ENCODE assay signal across 25 mouse cellular contexts in genomic region chr16:74649207-74649606, GRCm38 (mm10).
DNase-seq lines count a peak whose midpoint lies in the region; ATAC-seq and TF ChIP-seq lines count a peak whose summit lies in the region.
"Had no signal": no experiment of that assay in that cellular context is flagged by ENCODE, and none has a peak within 500 bp of the region (broad histone marks: within the 10 kb centered on the region; RNA-seq: fewer than 3 reads in every experiment).

No protein-coding gene starts in this region.

- TF ChIP-seq POLR2A in kidney, adult 2 months (IDR thresholded peaks at IDR 0.05; ENCODE audit: low read depth, low read length) = no peak
- TF ChIP-seq POLR2A in liver, adult 2 months (IDR thresholded peaks at IDR 0.05; ENCODE audit: extremely low read depth, insufficient read depth, low read length) = no peak

- WGBS in kidney, adult 2 months = 69% methylated on average over 2 of the region's 2 CpGs
- WGBS in kidney, embryonic 14.5 days = 83% methylated on average over 2 of the region's 2 CpGs
- WGBS in liver, adult 2 months = 14% methylated on average over 2 of the region's 2 CpGs
- WGBS in liver, embryonic 11.5 days = 67% methylated on average over 2 of the region's 2 CpGs
- 48% methylated on average over 2 of the region's 2 CpGs for WGBS in liver, embryonic 14.5 days (ENCODE audit: insufficient replicate concordance)
- 48% methylated on average over 2 of the region's 2 CpGs for WGBS in liver, postnatal 0 days (ENCODE audit: insufficient replicate concordance)

- no peak overlapping the region for H3K4me3 ChIP-seq in kidney, adult 2 months (ENCODE audit: insufficient read depth, low read depth, low read length)
- no peak overlapping the region for H3K4me3 ChIP-seq in kidney, embryonic 14.5 days (ENCODE audit: low read length)
- H3K4me3 ChIP-seq in liver, adult 2 months (ENCODE audit: insufficient read depth, low read depth, low read length) = no peak overlapping the region
- H3K4me3 ChIP-seq in liver, embryonic 11.5 days (ENCODE audit: low read depth, low read length) = no peak overlapping the region
- H3K4me3 ChIP-seq in liver, embryonic 14.5 days (ENCODE audit: insufficient read depth in 1 of 2, low read depth in 2 of 2, low read length in 2 of 2) = no peak overlapping the region
- H3K4me3 ChIP-seq in liver, postnatal 0 days (ENCODE audit: low read depth, low read length) = no peak overlapping the region
- H3K4me3 ChIP-seq: embryonic facial prominence, embryonic 10.5 days; embryonic facial prominence, embryonic 12.5 days; forebrain, embryonic 12.5 days had no signal

- no peak overlapping the region for H3K4me2 ChIP-seq in kidney, embryonic 14.5 days (replicated peaks; ENCODE audit: low read depth, low read length)
- H3K4me2 ChIP-seq in liver, embryonic 11.5 days = no peak overlapping the region
- H3K4me2 ChIP-seq in liver, embryonic 14.5 days (ENCODE audit: low read depth) = no peak overlapping the region
- no peak overlapping the region for H3K4me2 ChIP-seq in liver, postnatal 0 days (ENCODE audit: low read depth, low read length)
- H3K4me2 ChIP-seq: embryonic facial prominence, embryonic 12.5 days; forebrain, embryonic 12.5 days had no signal

- TF ChIP-seq CTCF in kidney, adult 2 months (conservative IDR thresholded peaks at IDR 0.05; ENCODE audit: insufficient read depth, insufficient read length, low read depth, low read length) = no peak
- TF ChIP-seq CTCF in liver, adult 2 months (IDR thresholded peaks at IDR 0.05; ENCODE audit: low read depth, low read length) = no peak
- no peak for TF ChIP-seq CTCF in liver, embryonic 14.5 days (IDR thresholded peaks at IDR 0.05; ENCODE audit: low read depth)
- no peak for TF ChIP-seq CTCF in liver, postnatal 0 days (IDR thresholded peaks at IDR 0.05; ENCODE audit: low read depth)

- peak; percentile 4 for DNase-seq in kidney, adult 2 months
- DNase-seq in liver, adult 2 months (ENCODE audit: extremely low read depth, low read depth, low spot score) = peak; percentile 30
- no peak for DNase-seq in liver, embryonic 11.5 days (ENCODE audit: low spot score)
- DNase-seq in liver, embryonic 14.5 days (ENCODE audit: low read depth in 3 of 3, low spot score in 3 of 3) = no peak
- no peak for DNase-seq in liver, postnatal 0 days
- DNase-seq in heart, adult 8-10 months (ENCODE audit: low spot score) = no peak
- DNase-seq: adrenal gland, adult 8-10 months; adrenal gland, postnatal 14 days; adrenal gland, postnatal 36 days; B cell, adult 2 months; cerebellum, adult 11-12 months; cerebellum, adult 2 months; cerebellum, adult 9-10 months; cerebellum, postnatal 10 days; cerebellum, postnatal 25 days had no signal

- no peaks in the 10 kb centered on the region for H3K4me1 ChIP-seq in kidney, adult 2 months (ENCODE audit: control insufficient read depth, insufficient read depth, low read length)
- no peaks in the 10 kb centered on the region for H3K4me1 ChIP-seq in kidney, embryonic 14.5 days (ENCODE audit: control insufficient read depth, insufficient read depth, low read length)
- no peaks in the 10 kb centered on the region for H3K4me1 ChIP-seq in liver, adult 2 months (ENCODE audit: control insufficient read depth, insufficient read depth, low read length)
- H3K4me1 ChIP-seq in liver, embryonic 11.5 days (replicated peaks; ENCODE audit: control insufficient read depth, insufficient read depth, low read length) = no peaks in the 10 kb centered on the region
- H3K4me1 ChIP-seq in liver, embryonic 14.5 days (replicated peaks; ENCODE audit: control insufficient read depth in 2 of 2, insufficient read depth in 2 of 2, low read length in 1 of 2) = no peaks in the 10 kb centered on the region
- no peaks in the 10 kb centered on the region for H3K4me1 ChIP-seq in liver, postnatal 0 days (ENCODE audit: insufficient read depth)
- H3K4me1 ChIP-seq: embryonic facial prominence, embryonic 10.5 days; embryonic facial prominence, embryonic 12.5 days had no signal

- no peak for TF ChIP-seq EP300 in liver, embryonic 14.5 days (IDR thresholded peaks at IDR 0.05; ENCODE audit: low read depth)
- TF ChIP-seq EP300 in liver, postnatal 0 days (IDR thresholded peaks at IDR 0.05; ENCODE audit: low read depth) = no peak

- no peaks in the 10 kb centered on the region for H3K36me3 ChIP-seq in kidney, adult 2 months (ENCODE audit: control insufficient read depth, insufficient read depth, low read length)
- no peaks in the 10 kb centered on the region for H3K36me3 ChIP-seq in kidney, embryonic 14.5 days (ENCODE audit: control insufficient read depth, insufficient read depth, low read length)
- no peaks in the 10 kb centered on the region for H3K36me3 ChIP-seq in liver, adult 2 months (ENCODE audit: control insufficient read depth, insufficient read depth, low read length)
- no peaks in the 10 kb centered on the region for H3K36me3 ChIP-seq in liver, embryonic 11.5 days (ENCODE audit: control insufficient read depth, insufficient read depth, low read length)
- H3K36me3 ChIP-seq in liver, embryonic 14.5 days (replicated peaks; ENCODE audit: control insufficient read depth, insufficient read depth, low read depth) = no peaks in the 10 kb centered on the region
- no peaks in the 10 kb centered on the region for H3K36me3 ChIP-seq in liver, postnatal 0 days (replicated peaks; ENCODE audit: insufficient read depth, low read length)
- H3K36me3 ChIP-seq: embryonic facial prominence, embryonic 10.5 days; embryonic facial prominence, embryonic 12.5 days; forebrain, embryonic 12.5 days; G1E had no signal

- no peak overlapping the region for H3K9ac ChIP-seq in kidney, embryonic 14.5 days (ENCODE audit: low read depth, low read length)
- no peak overlapping the region for H3K9ac ChIP-seq in liver, adult 2 months (ENCODE audit: low read depth, low read length)
- H3K9ac ChIP-seq in liver, embryonic 11.5 days (ENCODE audit: low read depth, low read length) = no peak overlapping the region
- H3K9ac ChIP-seq in liver, embryonic 14.5 days (replicated peaks) = no peak overlapping the region
- H3K9ac ChIP-seq in liver, postnatal 0 days (replicated peaks) = no peak overlapping the region
- H3K9ac ChIP-seq: embryonic facial prominence, embryonic 12.5 days; forebrain, embryonic 12.5 days had no signal

- no peaks in the 10 kb centered on the region for H3K9me3 ChIP-seq in kidney, embryonic 14.5 days (ENCODE audit: control insufficient read depth, low read length)
- no peaks in the 10 kb centered on the region for H3K9me3 ChIP-seq in liver, embryonic 11.5 days (ENCODE audit: control insufficient read depth, low read length)
- no peaks in the 10 kb centered on the region for H3K9me3 ChIP-seq in liver, embryonic 14.5 days (ENCODE audit: control insufficient read depth, low read length)
- H3K9me3 ChIP-seq in liver, postnatal 0 days (ENCODE audit: low read length) = no peaks in the 10 kb centered on the region
- H3K9me3 ChIP-seq: embryonic facial prominence, embryonic 10.5 days; embryonic facial prominence, embryonic 12.5 days; forebrain, embryonic 12.5 days; G1E had no signal

- no peaks in the 10 kb centered on the region for H3K79me2 ChIP-seq in liver, adult 2 months (ENCODE audit: control insufficient read depth, insufficient read depth, low read length)

- H3K27me3 ChIP-seq in kidney, adult 2 months (replicated peaks; ENCODE audit: control insufficient read depth, insufficient read depth, low read length) = no peaks in the 10 kb centered on the region
- H3K27me3 ChIP-seq in kidney, embryonic 14.5 days (ENCODE audit: control insufficient read depth, insufficient read depth, low read length) = no peaks in the 10 kb centered on the region
- no peaks in the 10 kb centered on the region for H3K27me3 ChIP-seq in liver, adult 2 months (ENCODE audit: control insufficient read depth, insufficient read depth, low read length)
- H3K27me3 ChIP-seq in liver, embryonic 11.5 days (replicated peaks; ENCODE audit: control insufficient read depth, insufficient read depth, low read length) = no peaks in the 10 kb centered on the region
- H3K27me3 ChIP-seq in liver, embryonic 14.5 days (ENCODE audit: control insufficient read depth, insufficient read depth, low read length) = no peaks in the 10 kb centered on the region
- no peaks in the 10 kb centered on the region for H3K27me3 ChIP-seq in liver, postnatal 0 days (ENCODE audit: insufficient read depth, low read length)
- H3K27me3 ChIP-seq: CH12.LX; embryonic facial prominence, embryonic 12.5 days; forebrain, embryonic 12.5 days; Patski had no signal

- no peak for ATAC-seq in kidney, embryonic 14.5 days (ENCODE audit: low FRiP score, low TSS enrichment)
- no peak for ATAC-seq in liver, embryonic 11.5 days (replicated peaks; ENCODE audit: low FRiP score)
- ATAC-seq in liver, embryonic 14.5 days (ENCODE audit: insufficient read depth) = 0 out of 2 replicates have a peak, but pooled peaks have one; percentile 23
- peak; percentile 72 for ATAC-seq in liver, postnatal 0 days
- ATAC-seq: activated CD4-positive, CD25-positive, alpha-beta regulatory T cell, adult 4 months; CD4-positive, CD25-positive, alpha-beta regulatory T cell, adult 4 months; forebrain, embryonic 14.5 days; Patski had no signal

- no peak overlapping the region for H3K27ac ChIP-seq in kidney, adult 2 months (ENCODE audit: insufficient read depth, low read depth, low read length)
- H3K27ac ChIP-seq in kidney, embryonic 14.5 days (ENCODE audit: low read depth, low read length) = no peak overlapping the region
- no peak overlapping the region for H3K27ac ChIP-seq in liver, adult 2 months (replicated peaks; ENCODE audit: insufficient read depth, low read depth, low read length)
- no peak overlapping the region for H3K27ac ChIP-seq in liver, embryonic 11.5 days (ENCODE audit: low read depth, low read length)
- H3K27ac ChIP-seq in liver, embryonic 14.5 days = no peak overlapping the region
- no peak overlapping the region for H3K27ac ChIP-seq in liver, postnatal 0 days (ENCODE audit: low read depth)
- H3K27ac ChIP-seq: embryonic facial prominence, embryonic 10.5 days; embryonic facial prominence, embryonic 12.5 days; forebrain, embryonic 12.5 days had no signal

Comparison
In these comparisons a context has a peak if more than half of its experiments do, and no peak if none do; other contexts are left out.
1. DNase-seq: peak in kidney, adult 2 months (single experiment) and liver, adult 2 months (single experiment); none in liver, embryonic 11.5 days (single experiment), liver, embryonic 14.5 days (0 of 3), liver, postnatal 0 days (single experiment) and heart, adult 8-10 months (single experiment).
2. ATAC-seq: peak in liver, embryonic 14.5 days (single experiment) and liver, postnatal 0 days (single experiment); none in kidney, embryonic 14.5 days (single experiment) and liver, embryonic 11.5 days (single experiment).